10 mouse cellular contexts compared by ENCODE assay signal in the genomic region with DNA sequence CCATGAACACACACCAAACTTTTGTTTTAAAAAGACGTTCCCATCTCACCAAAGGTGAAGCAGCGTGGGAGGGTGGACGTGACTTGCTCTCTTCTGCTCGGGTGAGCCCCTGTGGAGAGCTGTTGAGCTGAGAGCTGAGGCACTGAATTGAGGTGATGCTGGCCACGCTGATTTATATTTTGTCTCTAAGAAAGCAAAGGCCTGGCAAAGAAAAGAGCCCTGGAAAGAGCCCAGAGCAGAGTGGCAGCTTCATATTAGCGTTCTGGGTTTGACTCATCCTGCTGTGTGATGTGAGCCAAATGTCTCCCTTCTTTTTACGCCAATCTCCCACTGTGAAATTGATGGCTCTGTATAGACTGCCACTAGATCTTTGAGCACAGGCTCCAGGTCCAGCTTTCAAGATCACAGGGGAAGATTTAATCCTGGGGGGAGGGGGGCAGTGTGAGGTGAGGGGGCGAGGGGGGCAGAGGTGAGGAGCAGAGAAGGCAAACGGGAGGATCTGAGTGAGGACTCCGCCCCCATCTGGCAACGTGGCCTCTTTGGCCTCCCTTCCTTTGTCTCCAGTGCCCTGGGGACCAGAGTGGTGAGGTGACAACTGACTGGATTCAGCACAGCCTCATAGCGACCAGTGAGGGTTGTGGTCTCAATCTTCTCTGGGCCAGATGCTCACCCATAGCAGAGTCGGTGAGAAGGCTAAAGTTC. TPM values are rescaled to one million over a fixed set of nuclear protein-coding genes. Genes with fewer than 3 reads are reported as not detected.
DNase-seq lines count a peak whose midpoint lies in the region; ATAC-seq lines count a peak whose summit lies in the region.
"Had no signal": no experiment of that assay in that cellular context is flagged by ENCODE, and none has a peak within 500 bp of the region (broad histone marks: within the 10 kb centered on the region; RNA-seq: fewer than 3 reads in every experiment).

No protein-coding gene starts in this region.

- no peak overlapping the region for H3K27ac ChIP-seq in embryonic facial prominence, embryonic 14.5 days (replicated peaks; ENCODE audit: low read depth, low read length)
- peak overlapping the region; percentile 41; the same call in 1 of the 2 replicates for H3K27ac ChIP-seq in limb, embryonic 12.5 days

- no peak overlapping the region for H3K4me3 ChIP-seq in embryonic facial prominence, embryonic 14.5 days (ENCODE audit: low read depth, low read length)
- H3K4me3 ChIP-seq in limb, embryonic 12.5 days (replicated peaks) = no peak overlapping the region
- H3K4me3 ChIP-seq: myocyte had no signal

- H3K36me3 ChIP-seq in embryonic facial prominence, embryonic 14.5 days (ENCODE audit: control insufficient read depth, insufficient read depth, low read length) = no peaks in the 10 kb centered on the region
- no peaks in the 10 kb centered on the region for H3K36me3 ChIP-seq in limb, embryonic 12.5 days

- no peaks in the 10 kb centered on the region for H3K27me3 ChIP-seq in embryonic facial prominence, embryonic 14.5 days (replicated peaks; ENCODE audit: control insufficient read depth, insufficient read depth, low read length)
- no peaks in the 10 kb centered on the region for H3K27me3 ChIP-seq in limb, embryonic 12.5 days

- H3K9me3 ChIP-seq in embryonic facial prominence, embryonic 14.5 days (ENCODE audit: control insufficient read depth, low read length) = peaks cover 13% of the 10 kb centered on the region
- peaks cover 11% of the 10 kb centered on the region; the same call in 1 of the 2 replicates for H3K9me3 ChIP-seq in limb, embryonic 12.5 days

- H3K9ac ChIP-seq in embryonic facial prominence, embryonic 14.5 days (ENCODE audit: low read depth, low read length) = no peak overlapping the region
- H3K9ac ChIP-seq in limb, embryonic 12.5 days (replicated peaks) = no peak overlapping the region

- H3K4me1 ChIP-seq in embryonic facial prominence, embryonic 14.5 days (ENCODE audit: control insufficient read depth, insufficient read depth, low read length) = no peaks in the 10 kb centered on the region
- peaks cover 23% of the 10 kb centered on the region for H3K4me1 ChIP-seq in limb, embryonic 12.5 days (replicated peaks)

- peak; percentile 47 to 70 for DNase-seq in layer of hippocampus, adult 18-20 months (ENCODE audit: low spot score in 2 of 2)
- no peak for DNase-seq in layer of hippocampus, postnatal 36 days
- peak; percentile 67 for DNase-seq in ZHBTc4 (ENCODE audit: low read depth, low spot score)
- peak; percentile 57 for DNase-seq in embryonic facial prominence, embryonic 14.5 days (ENCODE audit: low spot score)
- peak; percentile 54 for DNase-seq in testis, postnatal 10 days (ENCODE audit: low spot score)
- no peak for DNase-seq in thymus, postnatal 0 days (ENCODE audit: low spot score)
- no peak for DNase-seq in gastrocnemius, adult 8-10 months (ENCODE audit: low spot score in 2 of 2)

- WGBS in embryonic facial prominence, embryonic 14.5 days = 30% methylated on average over 13 of the region's 13 CpGs
- 29% methylated on average over 13 of the region's 13 CpGs for WGBS in limb, embryonic 12.5 days

- no peak overlapping the region for H3K4me2 ChIP-seq in embryonic facial prominence, embryonic 14.5 days (ENCODE audit: low read depth, low read length)
- H3K4me2 ChIP-seq in limb, embryonic 12.5 days = peak overlapping the region; percentile 27

- ATAC-seq in embryonic facial prominence, embryonic 14.5 days (ENCODE audit: low read depth) = peak; percentile 78
- ATAC-seq in limb, embryonic 12.5 days (ENCODE audit: insufficient number of reproducible peaks, insufficient read depth, low FRiP score, low TSS enrichment, low read depth) = peak; percentile 75

RNA-seq across cellular contexts. Expression of a gene that starts 9.8 kb away (rescaled TPM):
- total RNA-seq in layer of hippocampus, adult 18-20 months (2021) = 100 to 1,000 TPM; 720 to 722 TPM
- 100 to 1,000 TPM; 660 to 690 TPM for total RNA-seq in layer of hippocampus, postnatal 36 days (2021)
- 3.7 and 4.2 TPM in 2 replicates for polyA plus RNA-seq in embryonic facial prominence, embryonic 14.5 days (2014; fragmentation: Nextera tagmentation; extraction: Ambion mirVana)
- 6.7 and 7.2 TPM in 2 replicates for polyA plus RNA-seq in limb, embryonic 12.5 days (2016; fragmentation: Nextera tagmentation; extraction: Ambion mirVana)
- 129 and 138 TPM in 2 replicates for polyA plus RNA-seq in thymus, postnatal 0 days (2015; fragmentation: Nextera tagmentation; extraction: Ambion mirVana)
- under 1 TPM in 2 of 4 experiments, not detected in 2; 0.15 to 0.19 TPM for total RNA-seq in gastrocnemius, adult 8-10 months (2022)

RNA-seq across cellular contexts. Expression of a gene that starts 44.7 kb away (rescaled TPM):
- not detected for total RNA-seq in layer of hippocampus, adult 18-20 months (2021)
- not detected for total RNA-seq in layer of hippocampus, postnatal 36 days (2021)
- polyA plus RNA-seq in embryonic facial prominence, embryonic 14.5 days (2014; fragmentation: Nextera tagmentation; extraction: Ambion mirVana) = 0.10 TPM in 1 of 2 replicates, not detected in the other
- polyA plus RNA-seq in limb, embryonic 12.5 days (2016; fragmentation: Nextera tagmentation; extraction: Ambion mirVana) = 0.14 TPM in 1 of 2 replicates, not detected in the other
- 0.09 TPM in 1 of 2 replicates, not detected in the other for polyA plus RNA-seq in thymus, postnatal 0 days (2015; fragmentation: Nextera tagmentation; extraction: Ambion mirVana)
- total RNA-seq in gastrocnemius, adult 8-10 months (2022) = not detected
- total RNA-seq: heart, postnatal 14 days had no signal
- polyA plus RNA-seq: myocyte had no signal

Comparison
In these comparisons a context has a peak if more than half of its experiments do, and no peak if none do; other contexts are left out.
1. DNase-seq: peak in layer of hippocampus, adult 18-20 months (2 of 2), ZHBTc4 (single experiment), embryonic facial prominence, embryonic 14.5 days (single experiment) and testis, postnatal 10 days (single experiment); none in layer of hippocampus, postnatal 36 days (0 of 2), thymus, postnatal 0 days (single experiment) and gastrocnemius, adult 8-10 months (0 of 2).
2. RNA of a gene that starts 9.8 kb away (total RNA-seq): 720 to 722 TPM in layer of hippocampus, adult 18-20 months and 660 to 690 TPM in layer of hippocampus, postnatal 36 days; 0.15 to 0.19 TPM in gastrocnemius, adult 8-10 months; every median in the first group is over 100 times any median in the second.